Mouse (Mus musculus) telencephalon, adult 2 months (tissue): ENCODE results near the gene Dhdh.
"Not testable (repeated sequence)": the region's sequence is repeated elsewhere in the genome, so short reads cannot be mapped to it uniquely, and the experiment has no call there.

Experiments used
- DNase-seq: peaks from one replicate; pipeline ENCODE4 v3.0.0-alpha.2; 2011; ENCODE audit warnings: low read depth, low spot score

The Dhdh gene

GRCm38 (mm10) chr7:45488293-45489204 is at the start of gene Dhdh:
TSS of gene Dhdh (minus strand) at chr7:45488805.
- no peak for DNase-seq

- no peak for DNase-seq
These were observed 49.0 kb upstream of the Dhdh start for GRCm38 (mm10) chr7:45537602-45538001.

- DNase-seq = no peak
These were observed 47.1 kb upstream of the Dhdh start for GRCm38 (mm10) chr7:45535676-45536075.

- no peak for DNase-seq
These were observed 42.0 kb upstream of the Dhdh start for GRCm38 (mm10) chr7:45530643-45531042.

GRCm38 (mm10) chr7:45529461-45529860 is 40.9 kb upstream of the Dhdh start:
- DNase-seq = no peak

- DNase-seq = not testable (repeated sequence)
These were observed 38.6 kb upstream of the Dhdh start for GRCm38 (mm10) chr7:45527169-45527568.

- no peak for DNase-seq
These were observed 38.0 kb upstream of the Dhdh start for GRCm38 (mm10) chr7:45526474-45527120.

- peak; percentile 81 for DNase-seq
These were observed 37.3 kb upstream of the Dhdh start, which contains the start of the genes Ppp1r15a and Plekha4 for GRCm38 (mm10) chr7:45525809-45526473. TSS of gene Ppp1r15a (minus strand) at chr7:45526268. TSS of gene Plekha4 (plus strand) at chr7:45526330.

- DNase-seq = no peak
These were observed 36.4 kb upstream of the Dhdh start for GRCm38 (mm10) chr7:45524841-45525621.

- DNase-seq = no peak
These were observed 35.1 kb upstream of the Dhdh start for GRCm38 (mm10) chr7:45523678-45524170.

- DNase-seq = no peak
These were observed 34.5 kb upstream of the Dhdh start for GRCm38 (mm10) chr7:45522957-45523676.

GRCm38 (mm10) chr7:45522194-45522752 is 33.7 kb upstream of the Dhdh start:
- no peak for DNase-seq

- peak; percentile 95 for DNase-seq
These were observed 33.2 kb upstream of the Dhdh start for GRCm38 (mm10) chr7:45521728-45522184.

- no peak for DNase-seq
These were observed 32.0 kb upstream of the Dhdh start for GRCm38 (mm10) chr7:45520605-45521004.

- DNase-seq = no peak
These were observed 30.9 kb upstream of the Dhdh start for GRCm38 (mm10) chr7:45519345-45520120.

GRCm38 (mm10) chr7:45518618-45519017 is 30.0 kb upstream of the Dhdh start:
- no peak for DNase-seq

- DNase-seq = not testable (repeated sequence)
These were observed 28.2 kb upstream of the Dhdh start for GRCm38 (mm10) chr7:45516846-45517245.

- no peak for DNase-seq
These were observed 26.8 kb upstream of the Dhdh start for GRCm38 (mm10) chr7:45515436-45515835.

- no peak for DNase-seq
These were observed 25.8 kb upstream of the Dhdh start for GRCm38 (mm10) chr7:45514411-45514810.
